ENCODE assay signal across 9 mouse cellular contexts in the genomic region with DNA sequence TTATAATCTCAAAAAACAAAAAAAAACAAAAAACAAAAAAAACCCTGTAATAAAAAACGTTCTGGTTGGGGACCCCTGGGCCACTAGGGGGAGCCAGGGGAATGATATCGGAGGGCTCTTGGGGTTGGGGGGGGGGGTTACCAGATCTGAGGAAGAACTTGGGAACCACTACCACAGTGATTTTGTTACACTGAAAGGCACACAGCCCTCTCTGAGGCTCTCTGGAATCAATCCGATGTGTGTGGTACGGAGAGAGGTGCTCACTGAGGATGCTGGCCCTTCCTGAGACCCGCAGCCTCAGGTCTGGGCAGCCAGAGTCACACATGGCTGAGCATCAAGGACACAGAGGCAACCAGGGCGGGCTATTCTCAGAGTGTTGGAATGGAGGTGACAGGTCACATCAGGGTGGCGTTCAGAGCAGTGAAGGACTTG.
DNase-seq lines count a peak whose midpoint lies in the region; ATAC-seq and TF ChIP-seq lines count a peak whose summit lies in the region.
"Had no signal": no experiment of that assay in that cellular context is flagged by ENCODE, and none has a peak within 500 bp of the region (broad histone marks: within the 10 kb centered on the region; RNA-seq: fewer than 3 reads in every experiment).

No protein-coding gene starts in this region.

- H3K9ac ChIP-seq in ES-E14 (ENCODE audit: insufficient read depth, low read depth, low read length, poor library complexity, severe bottlenecking) = no peak overlapping the region
- H3K9ac ChIP-seq in forebrain, embryonic 11.5 days (ENCODE audit: low read length) = no peak overlapping the region; the same call in 1 of the 2 replicates

- H3K9me3 ChIP-seq in ES-E14 (ENCODE audit: control insufficient read depth, insufficient read depth, low read depth, low read length) = no peaks in the 10 kb centered on the region
- H3K9me3 ChIP-seq in forebrain, embryonic 11.5 days (ENCODE audit: control insufficient read depth, low read length) = no peaks in the 10 kb centered on the region

- no peak overlapping the region for H3K4me3 ChIP-seq in ES-E14 (ENCODE audit: insufficient read depth in 1 of 2, low read depth in 1 of 2, low read length in 2 of 2, poor library complexity in 1 of 2, severe bottlenecking in 1 of 2)
- H3K4me3 ChIP-seq in forebrain, embryonic 11.5 days (ENCODE audit: low read depth, low read length) = no peak overlapping the region
- H3K4me3 ChIP-seq: erythroblast, embryonic 14.5 days had no signal

- intact Hi-C loops in left cerebral cortex, postnatal 36 days (cut with DNase I) = loop anchor here (2.0 to 10.0 kb wide), 5 partner anchors 285 to 727 kb away; a partner anchor contains a TSS

- no peaks in the 10 kb centered on the region for H3K27me3 ChIP-seq in forebrain, embryonic 11.5 days (ENCODE audit: control insufficient read depth, insufficient read depth, low read length)

- no peak overlapping the region for H3K4me2 ChIP-seq in forebrain, embryonic 11.5 days (ENCODE audit: low read depth, low read length, severe bottlenecking)

- H3K4me1 ChIP-seq in ES-E14 (ENCODE audit: control insufficient read depth in 2 of 2, insufficient read depth in 2 of 2, low read length in 2 of 2, poor library complexity in 1 of 2) = peaks cover 0 to 2% of the 10 kb centered on the region in 2 experiments; a peak in 2 of 4 replicates
- peaks cover 8% of the 10 kb centered on the region for H3K4me1 ChIP-seq in forebrain, embryonic 11.5 days (replicated peaks; ENCODE audit: control insufficient read depth, insufficient read depth, low read length)

- in situ Hi-C loops in ES-E14 (cut with MboI; ENCODE audit: low sequenced_read_pairs in 2 of 2, unreplicated experiment in 2 of 2) = no loop called here

- ATAC-seq in forebrain, embryonic 11.5 days (replicated peaks; ENCODE audit: low FRiP score) = peak; percentile 57

- H3K27ac ChIP-seq in ES-E14 (ENCODE audit: insufficient read depth, low read depth, low read length, poor library complexity, severe bottlenecking) = no peak overlapping the region
- H3K27ac ChIP-seq in forebrain, embryonic 11.5 days (ENCODE audit: low read depth, low read length) = 0 out of 2 replicates have a peak overlapping the region, but pooled peaks have one; percentile 2

- H3K36me3 ChIP-seq in ES-E14 (ENCODE audit: control insufficient read depth, insufficient read depth, low read length, poor library complexity, severe bottlenecking) = no peaks in the 10 kb centered on the region
- no peaks in the 10 kb centered on the region for H3K36me3 ChIP-seq in forebrain, embryonic 11.5 days (ENCODE audit: control insufficient read depth, insufficient read depth, low read length)

- DNase-seq in cerebellum, postnatal 14 days = peak; percentile 54 to 77
- no peak for DNase-seq in cerebellum, adult 11 months
- DNase-seq in ES-E14 (ENCODE audit: low read depth, low spot score) = no peak
- peak; percentile 79 for DNase-seq in forebrain, embryonic 11.5 days (ENCODE audit: low spot score)
- DNase-seq in heart, postnatal 4 days = peak; percentile 74
- peak; percentile 53 for DNase-seq in lung, postnatal 10 days
- DNase-seq in urinary bladder, adult 2 months (ENCODE audit: low spot score) = no peak
- DNase-seq in left cerebral cortex, postnatal 36 days (ENCODE audit: low spot score in 2 of 2) = no peak

- 11% methylated on average over 7 of the region's 7 CpGs for WGBS in forebrain, embryonic 11.5 days

TF ChIP-seq in ES-E14, 5 proteins besides CTCF, POLR2A, EP300 and RAD21:
- TF ChIP-seq ZNF384 (IDR thresholded peaks at IDR 0.05; ENCODE audit: low read depth, low read length) (peak; percentile 64; the same call in 1 of the 2 replicates), ZC3H11A (IDR thresholded peaks at IDR 0.05; ENCODE audit: borderline replicate concordance, low read depth, low read length) (peak; percentile 50; the same call in 1 of the 2 replicates), CHD2 (IDR thresholded peaks at IDR 0.05; ENCODE audit: low read depth, low read length) (no peak)
TF ChIP-seq in ES-E14: peak in this region for 2.

Comparison
In these comparisons a context has a peak if more than half of its experiments do, and no peak if none do; other contexts are left out.
1. DNase-seq: peak in cerebellum, postnatal 14 days (2 of 2), forebrain, embryonic 11.5 days (single experiment), heart, postnatal 4 days (single experiment) and lung, postnatal 10 days (single experiment); none in cerebellum, adult 11 months (single experiment), ES-E14 (single experiment), urinary bladder, adult 2 months (single experiment) and left cerebral cortex, postnatal 36 days (0 of 2).